Mouse (Mus musculus) heart, postnatal 0 days (tissue): Measurements from ENCODE around the gene Inpp5e. TPM values are rescaled to one million over a fixed set of nuclear protein-coding genes. Genes with fewer than 3 reads are reported as not detected.

Source experiments
- ATAC-seq: fragments of 200-750 bp; cut with Nextera tagmentation; 2 replicates; pipeline ENCODE4 v1.8.0; 2017; ENCODE audit warnings: low read depth, moderate number of reproducible peaks, moderate library complexity; ENCODE audit not compliant: insufficient read depth
- DNase-seq: peaks from one replicate; pipeline ENCODE4 v3.0.0-alpha.2; 2016; ENCODE audit warnings: low spot score
- H3K27ac ChIP-seq: fragments of 300-500 bp; sonication (generic); 2 replicates; pipeline ENCODE4 v1.5.1; 2014; ENCODE audit warnings: low read depth, mild to moderate bottlenecking
- H3K27me3 ChIP-seq: fragments of 300-500 bp; sonication (generic); 2 replicates; pipeline ENCODE4 v1.6.1; 2014; ENCODE audit warnings: low read length, mixed read lengths; ENCODE audit not compliant: control insufficient read depth, insufficient read depth
- H3K36me3 ChIP-seq: fragments of 300-500 bp; sonication (generic); replicated peaks from 2 replicates; pipeline ENCODE4 v1.6.1; 2014; ENCODE audit warnings: low read length, mixed read lengths; ENCODE audit not compliant: control insufficient read depth, insufficient read depth
- H3K4me1 ChIP-seq: fragments of 300-500 bp; sonication (generic); 2 replicates; pipeline ENCODE4 v1.6.1; 2014; ENCODE audit warnings: antibody characterized with exemption; ENCODE audit not compliant: control insufficient read depth, insufficient read depth
- H3K4me2 ChIP-seq: fragments of 300-500 bp; sonication (generic); 2 replicates; pipeline ENCODE4 v1.6.1; 2014; ENCODE audit warnings: low read depth, mild to moderate bottlenecking, low read length, moderate library complexity
- H3K4me3 ChIP-seq: fragments of 300-500 bp; sonication (generic); 2 replicates; pipeline ENCODE4 v1.5.1; 2014; ENCODE audit warnings: low read depth, low read length
- H3K9ac ChIP-seq: fragments of 300-500 bp; sonication (generic); replicated peaks from 2 replicates; pipeline ENCODE4 v1.6.1; 2014; ENCODE audit warnings: low read depth, low read length, mixed read lengths
- H3K9me3 ChIP-seq: fragments of 300-500 bp; sonication (generic); replicated peaks from 2 replicates; pipeline ENCODE4 v1.6.1; 2016; ENCODE audit warnings: low read length; ENCODE audit not compliant: control insufficient read depth
- CTCF ChIP-seq: IDR thresholded peaks from 2 replicates; pipeline ENCODE4 v1.5.1; 2016; ENCODE audit warnings: antibody characterized with exemption, control low read depth, low read depth
- EP300 ChIP-seq: IDR thresholded peaks from 2 replicates; pipeline ENCODE4 v1.6.1; 2016; ENCODE audit warnings: antibody characterized with exemption, low read depth
- WGBS: fragments of 180-500 bp; shearing (Covaris S2); extraction: QIAGEN DNeasy Blood & Tissue Kit; methylation state at CpG from one replicate; pipeline ENCODE4 v1.1.7; 2014; 5-methylcytosine and 5-hydroxymethylcytosine counted together
- polyA plus RNA-seq: library from polyadenylated mRNA; unstranded; fragments of >200 nt; fragmentation: Nextera tagmentation; extraction: Ambion mirVana; gene quantifications from 2 replicates; pipeline ENCODE4 v1.2.1, GENCODE M21; 2015
- total RNA-seq: library from RNA; depleted of rRNA; stranded (reverse); fragments of >200 nt; gene quantifications from 2 replicates; pipeline ENCODE4 v1.2.3, GENCODE M21; 2014; ENCODE audit warnings: low replicate concordance; rRNA removed

Gene Inpp5e
- total RNA-seq, result 16.7 and 22.0 TPM in 2 replicates
- 10.2 and 11.0 TPM in 2 replicates for polyA plus RNA-seq

DNA sequence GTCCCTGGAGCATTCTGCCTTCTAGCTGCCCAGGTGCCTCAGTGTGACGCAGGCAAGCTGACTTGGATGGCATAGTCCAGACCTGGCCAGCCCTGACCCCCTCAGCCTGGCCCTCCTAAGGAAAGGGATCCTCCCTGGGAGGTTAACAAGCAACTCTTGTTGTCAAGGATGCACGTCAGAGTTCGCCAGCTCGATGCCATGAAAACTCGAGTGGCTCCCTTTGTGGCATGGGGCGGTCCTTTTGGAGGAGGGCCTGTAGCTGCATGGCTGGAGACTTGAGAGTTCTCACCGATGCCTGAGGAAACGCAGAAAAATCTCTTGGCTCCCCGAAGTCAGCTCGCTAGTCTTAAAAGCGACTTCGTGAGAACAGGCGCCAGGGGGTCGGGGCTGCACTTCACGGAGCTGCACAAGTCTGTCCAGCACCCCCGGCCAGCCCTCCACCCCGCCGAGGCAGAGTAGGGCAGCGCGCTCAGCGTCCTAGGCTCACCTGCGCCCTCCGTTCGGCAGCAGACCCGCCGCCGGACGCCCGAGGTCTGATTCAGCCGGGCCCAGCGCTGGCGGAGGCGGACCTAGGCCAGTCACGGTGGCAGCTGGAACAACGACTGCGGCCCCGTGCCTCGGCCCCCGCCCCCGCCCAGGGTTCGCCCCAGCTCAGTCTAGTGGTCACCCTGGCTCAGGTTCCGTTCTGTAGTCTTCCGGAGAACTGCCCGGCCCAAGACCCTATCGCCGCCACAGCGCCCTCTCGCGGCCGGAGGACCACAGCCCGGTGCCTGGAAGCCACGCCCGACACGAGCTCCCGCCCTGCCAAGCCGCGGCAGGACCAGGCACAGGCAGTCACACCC lies at the start of gene Inpp5e:
Gene Inpp5e (minus strand): TSS at position 689 of the 842 bp plus-strand sequence.
- Histone ChIP-seq H3K4me2 (peak within 1 kb of the TSS; percentile 80), H3K36me3 (peaks cover 34% of the 10 kb centered on the region), H3K9me3 (no peaks in the 10 kb centered on the region), H3K9ac (peak within 1 kb of the TSS; percentile 83), H3K4me3 (peak within 1 kb of the TSS; percentile 71), H3K4me1 (peaks cover 22% of the 10 kb centered on the region), H3K27ac (peak within 1 kb of the TSS; percentile 69), H3K27me3 (no peaks in the 10 kb centered on the region)
- under 1% methylated on average over 49 of the region's 57 CpGs for WGBS
- peak; percentile 88 for TF ChIP-seq EP300
- peak; percentile 96 for TF ChIP-seq CTCF
- peak; percentile 93 for ATAC-seq
- peak; percentile 90 for DNase-seq

DNA sequence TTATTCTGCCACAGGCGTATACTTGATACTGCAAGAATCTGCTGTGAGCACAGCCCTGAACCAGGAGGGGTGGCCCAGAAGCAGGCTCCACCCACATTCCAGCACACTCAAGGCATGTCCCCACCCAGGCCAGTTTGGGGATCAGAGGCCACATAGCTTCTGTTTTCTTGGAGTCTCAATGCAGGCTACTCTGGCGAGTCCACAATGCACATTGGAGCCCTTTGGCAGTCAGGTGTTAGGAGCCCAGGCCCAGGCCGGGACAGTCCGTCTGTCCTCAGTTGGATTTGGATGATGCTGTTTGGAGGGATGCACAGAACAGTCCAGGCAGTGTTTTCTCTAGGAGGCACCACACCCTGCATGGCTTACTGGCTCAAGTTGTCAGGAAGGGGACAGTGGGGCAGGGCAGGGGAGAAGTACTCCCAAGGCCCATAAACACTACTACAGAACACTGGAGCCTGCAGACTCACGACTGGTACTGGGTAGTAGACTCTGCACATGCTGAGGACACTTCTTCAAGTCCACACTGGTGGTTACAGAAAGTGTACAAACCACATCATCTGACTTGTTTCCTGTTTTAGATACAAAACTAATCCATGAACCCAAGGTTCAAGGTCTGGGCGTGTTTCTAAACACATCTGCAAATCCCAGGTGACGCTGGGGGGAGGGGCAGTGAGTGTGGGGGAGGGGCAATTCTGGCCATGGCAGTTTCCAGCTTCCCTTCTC lies 49.6 kb upstream of the Inpp5e start:
- Histone ChIP-seq H3K27me3 (no peaks in the 10 kb centered on the region), H3K4me3 (no peak overlapping the region), H3K4me1 (no peaks in the 10 kb centered on the region), H3K27ac (peak overlapping the region; percentile 32; the same call in 1 of the 2 replicates), H3K4me2 (no peak overlapping the region), H3K9ac (no peak overlapping the region), H3K36me3 (peaks cover 43% of the 10 kb centered on the region), H3K9me3 (no peaks in the 10 kb centered on the region)
- ATAC-seq (peak; percentile 54; the same call in 1 of the 2 replicates), DNase-seq (no peak)
- WGBS, result 42% methylated on average over 7 of the region's 7 CpGs
- TF ChIP-seq EP300 (no peak), CTCF (no peak)

GRCm38 (mm10) chr2:26449121-26450060 lies 40.4 kb upstream of the Inpp5e start:
- DNase-seq (peak; percentile 53), ATAC-seq (no peak)
- Histone ChIP-seq H3K27me3 (no peaks in the 10 kb centered on the region), H3K27ac (no peak overlapping the region), H3K9me3 (no peaks in the 10 kb centered on the region), H3K4me2 (no peak overlapping the region), H3K4me1 (peaks cover 12% of the 10 kb centered on the region), H3K9ac (no peak overlapping the region), H3K4me3 (no peak overlapping the region), H3K36me3 (no peaks in the 10 kb centered on the region)
- TF ChIP-seq EP300 (no peak), CTCF (peak; percentile 80)
- WGBS, result 19% methylated on average over 5 of the region's 5 CpGs

DNA sequence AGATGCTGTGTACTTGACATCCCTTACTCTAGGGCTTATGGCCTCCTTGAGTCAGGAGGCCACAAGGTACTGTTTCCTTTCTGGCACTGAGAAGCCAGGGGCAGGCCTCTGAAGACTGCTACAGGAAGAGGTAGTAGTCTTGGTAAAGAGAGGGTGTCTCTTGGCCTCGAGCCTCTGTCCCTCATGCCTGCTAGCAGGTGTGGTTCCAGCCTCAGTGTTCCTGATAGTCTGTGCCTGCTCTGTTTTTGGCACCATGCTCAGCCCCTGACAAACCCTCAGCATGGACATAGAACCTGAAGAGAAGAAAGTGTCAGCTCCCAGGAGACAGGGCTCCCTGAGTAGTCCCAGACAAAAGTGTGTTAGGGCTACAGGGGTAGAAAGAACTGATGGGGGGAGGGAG lies 38.4 kb upstream of the Inpp5e start:
- no peak overlapping the region for H3K9ac ChIP-seq

GRCm38 (mm10) chr2:26446671-26447070 lies 37.7 kb upstream of the Inpp5e start:
- H3K4me2 ChIP-seq, result peak overlapping the region; percentile 88
- H3K27ac ChIP-seq, result peak overlapping the region; percentile 97
- WGBS, result 56% methylated on average over 4 of the region's 4 CpGs
- H3K4me3 ChIP-seq, result peak overlapping the region; percentile 82
- peaks cover 5% of the 10 kb centered on the region for H3K36me3 ChIP-seq
- TF ChIP-seq CTCF, result no peak
- no peak for TF ChIP-seq EP300
- H3K27me3 ChIP-seq, result no peaks in the 10 kb centered on the region
- H3K4me1 ChIP-seq, result peaks cover 27% of the 10 kb centered on the region
- DNase-seq (no peak), ATAC-seq (no peak)
- peak overlapping the region; percentile 68 for H3K9ac ChIP-seq
- no peaks in the 10 kb centered on the region for H3K9me3 ChIP-seq

More for the DNA sequence above, 38.4 kb upstream of the Inpp5e start:
- H3K9me3 ChIP-seq, result no peaks in the 10 kb centered on the region
- H3K4me3 ChIP-seq, result no peak overlapping the region
- 65% methylated on average over 1 of the region's 1 CpGs for WGBS
- 0 out of 2 replicates have a peak, but pooled peaks cover under 1% of the 10 kb centered on the region for H3K36me3 ChIP-seq
- H3K27ac ChIP-seq, result no peak overlapping the region
- ATAC-seq (no peak), DNase-seq (no peak)
- TF ChIP-seq CTCF (no peak), EP300 (no peak)
- peaks cover 27% of the 10 kb centered on the region for H3K4me1 ChIP-seq
- H3K27me3 ChIP-seq, result no peaks in the 10 kb centered on the region
- H3K4me2 ChIP-seq, result no peak overlapping the region
